13 mouse cellular contexts compared by ENCODE assay signal in the genomic region with DNA sequence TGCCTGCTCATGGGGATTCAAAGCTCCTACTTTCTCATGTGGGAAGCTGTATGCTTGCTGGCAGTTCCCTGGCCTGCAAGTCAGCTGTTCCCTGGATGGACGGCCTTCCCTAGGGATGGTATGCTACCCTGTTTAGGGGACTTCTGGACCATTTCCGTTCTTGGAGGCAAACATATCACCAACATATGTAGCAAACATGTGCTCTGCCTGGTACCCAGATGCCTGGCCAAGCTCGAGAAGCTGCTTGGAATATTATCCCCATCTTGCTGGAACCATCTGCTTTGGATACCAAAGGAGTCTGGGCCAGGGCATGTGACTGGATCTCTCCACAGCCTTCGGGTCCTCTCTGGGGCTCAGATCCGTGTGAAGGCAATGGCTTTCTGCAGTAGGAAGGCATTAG.
DNase-seq lines count a peak whose midpoint lies in the region.
"Had no signal": no experiment of that assay in that cellular context is flagged by ENCODE, and none has a peak within 500 bp of the region (broad histone marks: within the 10 kb centered on the region; RNA-seq: fewer than 3 reads in every experiment).

No protein-coding gene starts in this region.

- DNase-seq in cerebellum, postnatal 10 days, result peak; percentile 56 to 57
- DNase-seq in cerebellum, adult 11 months, result no peak
- DNase-seq in layer of hippocampus, adult 11-12 months (ENCODE audit: low spot score), result peak; percentile 12
- no peak for DNase-seq in layer of hippocampus, adult 9-11 months
- DNase-seq in right cerebral cortex, postnatal 25 days, result peak; percentile 6
- DNase-seq in right cerebral cortex, postnatal 14 days, result no peak
- DNase-seq in thymus, postnatal 25 days, result no peak
- DNase-seq in kidney, postnatal 36 days, result no peak
- DNase-seq: adrenal gland, adult 2 months; cerebellum, adult 9-11 months; gastrocnemius, postnatal 14 days; heart, adult 18-20 months; thymus, postnatal 14 days had no signal

Comparison
In these comparisons a context has a peak if more than half of its experiments do, and no peak if none do; other contexts are left out.
1. DNase-seq: peak in cerebellum, postnatal 10 days (2 of 2), layer of hippocampus, adult 11-12 months (single experiment) and right cerebral cortex, postnatal 25 days (single experiment); none in cerebellum, adult 11 months (single experiment), layer of hippocampus, adult 9-11 months (single experiment), right cerebral cortex, postnatal 14 days (single experiment), thymus, postnatal 25 days (single experiment) and kidney, postnatal 36 days (0 of 2).